Mouse (Mus musculus): ENCODE data around the gene Rfx4.

The Rfx4 gene

GRCm38 (mm10) chr10:84755786-84756203, at the start of gene Rfx4:
TSS of gene Rfx4 (plus strand) at chr10:84756062.
- no peak for DNase-seq (ENCODE audit: low read depth in 1 of 2, low spot score in 2 of 2)

GRCm38 (mm10) chr10:84706543-84706942, 49.3 kb upstream of the Rfx4 start:
- DNase-seq (ENCODE audit: low read depth in 1 of 2, low spot score in 2 of 2), result no peak

DNA sequence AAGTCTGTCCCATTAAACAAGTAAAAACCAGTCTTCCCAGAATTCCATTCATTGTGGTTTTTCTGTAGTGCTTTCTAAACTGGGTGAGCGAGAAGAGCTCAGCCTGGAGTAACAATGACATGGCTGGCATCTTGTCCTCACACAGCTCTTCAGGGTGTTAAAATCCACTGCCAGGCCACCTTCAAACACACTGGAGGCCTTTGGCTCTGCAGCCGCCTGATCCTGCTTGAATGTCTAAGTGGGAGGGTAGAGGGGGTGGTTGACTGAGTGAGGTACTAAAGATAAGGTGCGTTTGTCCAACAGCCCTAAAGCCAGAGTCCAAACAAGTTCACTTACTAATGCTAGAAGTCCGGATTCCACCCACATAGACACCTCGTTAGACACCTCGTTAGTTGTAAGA, 48.6 kb upstream of the Rfx4 start:
- no peak for DNase-seq (ENCODE audit: low read depth in 1 of 2, low spot score in 2 of 2)

DNA sequence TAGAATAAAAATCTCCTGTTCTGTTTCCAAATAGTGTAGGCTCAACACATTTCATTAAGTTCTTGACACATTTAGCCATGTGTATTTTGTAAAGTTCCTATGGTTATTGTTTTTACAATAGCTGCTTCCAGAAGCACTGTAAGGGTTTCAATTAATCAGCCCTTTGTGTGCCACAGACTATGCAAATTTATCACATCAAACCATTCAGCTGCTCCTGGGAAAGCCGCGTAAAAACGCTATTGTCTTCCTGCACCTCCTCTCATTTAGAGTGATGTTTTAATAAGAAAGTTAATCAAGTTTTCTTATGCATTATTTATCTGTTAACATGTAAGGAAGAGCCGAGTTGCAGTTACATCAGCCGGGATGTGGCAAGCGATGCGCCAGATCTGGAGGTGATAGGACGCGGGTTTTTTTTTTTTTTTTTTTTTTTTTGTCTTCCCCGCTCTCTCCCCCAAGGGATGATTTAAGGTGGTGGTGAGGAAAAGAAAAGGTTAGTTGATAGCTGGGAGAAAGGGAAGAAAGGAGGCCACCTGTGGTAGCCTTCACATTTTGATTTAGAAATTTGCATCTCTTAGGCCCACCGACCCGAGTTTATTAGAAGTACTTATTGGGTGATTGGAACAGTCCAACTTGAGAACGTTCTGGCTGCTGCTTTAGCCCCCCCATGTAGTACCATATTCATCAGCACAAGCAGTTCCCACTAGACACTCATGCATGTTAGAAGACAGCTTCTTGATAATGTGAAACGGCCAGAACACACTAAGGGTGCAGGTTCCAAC, 47.9 kb upstream of the Rfx4 start:
- DNase-seq (ENCODE audit: low read depth in 1 of 2, low spot score in 2 of 2), result no peak

GRCm38 (mm10) chr10:84710192-84710591, 45.7 kb upstream of the Rfx4 start:
- no peak for DNase-seq (ENCODE audit: low read depth in 1 of 2, low spot score in 2 of 2)

GRCm38 (mm10) chr10:84710827-84711226, 45.0 kb upstream of the Rfx4 start:
- no peak for DNase-seq (ENCODE audit: low read depth in 1 of 2, low spot score in 2 of 2)

GRCm38 (mm10) chr10:84711479-84711878, 44.4 kb upstream of the Rfx4 start:
- DNase-seq (ENCODE audit: low read depth in 1 of 2, low spot score in 2 of 2), result no peak

DNA sequence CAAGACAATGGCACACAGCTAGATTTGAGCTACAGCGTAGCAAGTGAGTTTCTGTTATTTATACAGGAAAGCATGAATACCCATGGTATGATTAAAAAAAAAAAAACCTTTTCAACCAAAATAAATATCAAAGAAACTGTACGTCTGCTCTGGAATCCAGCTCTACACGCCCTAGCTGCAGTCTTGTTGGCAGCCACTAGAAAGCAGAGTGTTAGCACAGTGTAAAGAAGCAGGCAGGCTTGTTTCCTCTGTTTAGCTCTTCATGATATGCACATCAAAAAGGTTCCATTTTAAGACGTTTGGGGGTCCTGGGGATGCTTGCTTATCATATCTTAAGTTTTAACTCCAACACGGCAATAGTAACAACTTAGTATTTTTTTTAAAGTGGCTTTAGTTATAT, 43.9 kb upstream of the Rfx4 start:
- DNase-seq (ENCODE audit: low read depth in 1 of 2, low spot score in 2 of 2), result no peak

DNA sequence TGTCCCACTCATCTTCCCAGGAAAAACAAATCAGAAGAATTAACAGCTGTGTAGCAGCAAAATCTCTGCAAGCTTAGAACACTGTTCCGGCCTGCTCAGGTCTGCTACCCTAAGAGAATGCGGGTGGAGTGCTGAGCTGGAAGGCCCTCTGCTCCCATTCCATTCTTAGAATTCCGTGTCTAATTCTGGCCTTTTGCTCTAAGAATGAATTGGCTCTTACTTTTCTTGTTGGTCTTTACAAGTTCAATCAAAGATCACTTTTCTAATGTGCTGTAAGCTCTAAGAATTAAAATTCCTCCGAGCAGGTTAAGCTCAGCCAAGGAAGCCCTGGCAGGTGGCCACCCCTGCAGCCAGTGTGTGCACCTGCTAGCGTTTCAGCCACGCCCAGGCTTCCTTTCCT, 43.3 kb upstream of the Rfx4 start:
- no peak for DNase-seq (ENCODE audit: low read depth in 1 of 2, low spot score in 2 of 2)

DNA sequence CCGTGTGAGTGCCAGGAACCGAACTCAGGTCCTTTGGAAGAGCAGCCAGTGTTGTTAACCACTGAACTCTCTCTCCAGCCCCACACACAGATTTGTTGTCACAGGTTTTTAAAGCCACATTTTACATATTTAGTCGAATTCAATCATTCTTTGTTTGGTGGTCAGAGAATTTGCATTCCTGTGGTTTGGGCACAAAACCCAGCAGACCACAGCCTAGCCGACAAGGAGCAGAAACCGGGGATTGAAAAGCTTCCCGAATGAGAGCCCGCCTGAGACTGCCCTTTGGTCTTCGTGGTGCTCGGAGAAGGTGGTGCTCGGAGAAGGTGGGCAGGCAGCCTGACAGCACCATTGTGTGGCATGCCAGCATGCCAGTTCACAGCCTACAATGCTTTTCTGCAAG, 42.8 kb upstream of the Rfx4 start:
- DNase-seq (ENCODE audit: low read depth in 1 of 2, low spot score in 2 of 2), result no peak

DNA sequence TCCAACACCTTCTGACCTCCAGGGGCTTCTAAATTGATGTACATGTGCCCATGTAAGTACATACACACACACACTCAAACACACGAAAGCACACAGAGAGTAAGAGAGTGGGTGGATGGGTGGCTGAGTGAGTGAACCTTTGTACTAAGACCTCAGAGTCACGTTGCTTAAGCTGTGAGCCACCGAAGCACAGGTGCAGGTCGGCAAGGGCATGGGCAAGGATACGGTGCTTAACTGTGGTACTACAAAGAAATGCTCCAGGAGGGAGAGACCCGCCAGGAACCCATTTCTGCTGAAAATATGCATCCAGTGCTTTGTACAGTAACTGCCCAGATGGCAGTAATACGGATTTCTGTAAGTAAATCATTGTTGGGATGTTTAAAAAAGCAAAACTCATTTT, 40.2 kb upstream of the Rfx4 start:
- no peak for DNase-seq (ENCODE audit: low read depth in 1 of 2, low spot score in 2 of 2)

- DNase-seq (ENCODE audit: low read depth in 1 of 2, low spot score in 2 of 2), result no peak
These were observed 39.3 kb upstream of the Rfx4 start for GRCm38 (mm10) chr10:84716581-84716980.

DNA sequence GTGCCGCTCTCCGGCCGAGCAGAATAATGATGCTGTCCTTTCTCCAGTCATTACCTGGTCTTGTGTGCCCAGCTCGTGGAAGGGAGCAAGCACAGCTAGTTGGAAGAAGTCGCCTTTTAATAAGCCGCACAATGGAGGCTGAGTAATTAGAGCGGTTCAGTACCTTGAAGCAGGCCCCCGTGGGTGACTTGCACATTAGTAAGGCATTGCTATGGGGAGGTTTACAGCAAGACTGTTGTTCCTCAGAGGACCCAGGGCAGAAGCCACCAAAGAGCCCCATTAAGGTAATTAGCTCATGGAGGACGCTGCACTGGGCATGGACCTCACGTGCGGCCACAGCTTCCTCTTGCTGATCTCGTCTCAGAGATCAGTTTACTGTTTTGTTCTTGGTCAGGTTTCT, 33.2 kb upstream of the Rfx4 start:
- DNase-seq (ENCODE audit: low read depth in 1 of 2, low spot score in 2 of 2), result no peak

DNA sequence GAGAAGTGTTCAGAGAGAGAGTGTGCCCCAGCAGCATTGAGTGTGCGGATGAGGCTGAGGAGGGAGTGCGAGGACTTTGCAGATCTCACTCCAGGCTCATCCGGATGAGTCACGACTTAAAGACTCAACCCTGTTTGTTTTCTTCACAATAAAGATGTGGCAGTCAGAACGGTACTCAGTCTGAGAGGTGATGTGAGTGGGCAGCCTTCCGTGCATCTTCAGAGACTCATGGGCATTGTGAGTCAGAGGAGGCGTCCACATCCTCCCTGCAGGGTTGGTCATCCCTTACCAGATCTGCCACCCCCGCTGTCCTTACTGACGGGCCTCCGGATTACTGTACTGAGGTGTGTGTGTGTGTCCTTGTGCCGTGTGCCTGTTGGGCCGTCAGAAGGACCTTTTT, 28.9 kb upstream of the Rfx4 start:
- DNase-seq (ENCODE audit: low read depth in 1 of 2, low spot score in 2 of 2), result no peak

DNA sequence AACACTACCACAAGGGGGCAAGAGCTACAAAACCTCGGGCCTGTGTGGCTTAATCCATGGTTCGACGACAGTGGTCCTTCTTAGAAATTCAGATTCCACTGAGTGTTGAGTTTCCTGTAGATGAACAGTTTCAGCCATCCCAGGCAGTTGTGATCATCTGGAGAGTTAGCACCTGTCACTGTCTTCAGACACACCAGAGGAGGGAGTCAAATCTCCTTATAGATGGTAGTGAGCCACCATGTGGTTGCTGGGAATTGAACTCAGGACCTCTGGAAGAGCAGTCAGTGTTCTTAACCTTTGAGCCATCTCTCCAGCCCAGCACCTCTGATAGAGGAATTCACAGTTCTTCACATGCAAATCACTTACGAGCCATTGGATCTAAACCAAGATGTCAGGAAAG, 28.1 kb upstream of the Rfx4 start:
- DNase-seq (ENCODE audit: low read depth in 1 of 2, low spot score in 2 of 2), result no peak

DNA sequence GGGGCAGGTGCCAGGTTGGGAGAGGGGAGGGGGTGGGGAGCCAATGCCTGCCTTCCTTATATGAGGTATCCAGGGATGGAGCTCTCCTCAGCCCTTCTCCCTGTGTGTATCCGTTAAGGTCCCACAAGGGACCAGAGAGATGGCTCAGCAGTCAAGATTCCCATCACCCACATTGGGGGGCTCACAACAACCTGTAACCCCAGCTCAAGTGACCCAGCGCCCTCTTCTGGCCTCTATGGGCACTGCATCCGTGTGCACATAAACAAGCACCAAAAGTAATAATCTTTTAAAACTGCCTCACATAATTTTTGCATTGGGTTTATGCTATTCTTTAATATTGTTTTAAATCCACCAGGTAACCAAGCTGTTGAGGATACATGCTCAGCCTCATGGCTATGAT, 25.8 kb upstream of the Rfx4 start:
- no peak for DNase-seq (ENCODE audit: low read depth in 1 of 2, low spot score in 2 of 2)

DNA sequence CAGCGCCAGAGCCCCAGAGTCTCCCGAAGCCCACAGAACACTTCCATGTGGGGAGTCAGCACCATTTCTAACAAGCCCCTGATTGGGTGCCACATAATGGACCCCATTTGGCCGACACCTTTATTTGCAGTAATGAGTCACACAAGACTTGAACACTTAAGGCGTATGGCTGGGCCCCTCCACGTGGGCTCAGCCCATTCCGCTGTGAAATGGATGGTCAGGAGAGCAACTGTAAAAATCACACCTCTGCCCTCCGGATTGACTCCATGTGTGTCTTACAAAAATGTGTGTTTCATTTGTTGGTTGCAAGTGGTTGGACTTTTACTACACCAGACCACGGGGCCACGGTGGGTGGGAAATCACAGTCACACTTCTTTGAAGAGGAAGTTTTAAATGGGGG, 24.9 kb upstream of the Rfx4 start:
- no peak for DNase-seq (ENCODE audit: low read depth in 1 of 2, low spot score in 2 of 2)

- DNase-seq (ENCODE audit: low read depth in 1 of 2, low spot score in 2 of 2), result no peak
These were observed 22.4 kb upstream of the Rfx4 start for GRCm38 (mm10) chr10:84733511-84733910.

- no peak for DNase-seq (ENCODE audit: low read depth in 1 of 2, low spot score in 2 of 2)
These were observed 744 bp upstream of the Rfx4 start for GRCm38 (mm10) chr10:84754851-84755785.

- no peak for DNase-seq (ENCODE audit: low read depth in 1 of 2, low spot score in 2 of 2)
These were observed 703 bp downstream of the Rfx4 start for GRCm38 (mm10) chr10:84756435-84757095.

GRCm38 (mm10) chr10:84757426-84758199, 1.8 kb downstream of the Rfx4 start:
- DNase-seq (ENCODE audit: low read depth in 1 of 2, low spot score in 2 of 2), result no peak
